Mouse (Mus musculus): ENCODE results near the gene Zbtb7a.
"Not testable (repeated sequence)": the region's sequence is repeated elsewhere in the genome, so short reads cannot be mapped to it uniquely, and the experiment has no call there.

The Zbtb7a gene

DNA sequence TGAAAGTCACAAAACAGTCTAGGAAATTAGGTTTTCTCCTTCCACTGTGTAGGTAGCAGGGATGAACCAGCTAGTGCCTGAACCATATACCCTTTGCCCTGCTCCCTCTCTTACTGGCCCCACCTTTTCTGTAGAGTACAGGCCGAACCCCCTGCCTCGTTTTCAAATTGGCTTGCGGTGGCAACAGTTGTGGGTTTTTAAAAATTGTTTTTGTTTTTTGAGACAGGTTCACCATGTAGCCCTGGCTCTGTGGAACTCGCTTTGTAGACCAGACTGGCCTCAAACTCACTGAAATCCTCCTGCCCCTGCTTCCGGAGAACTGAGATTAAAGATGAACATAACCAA is 33.0 kb downstream of the Zbtb7a start:
- DNase-seq (ENCODE audit: low spot score in 2 of 2), result no peak

DNA sequence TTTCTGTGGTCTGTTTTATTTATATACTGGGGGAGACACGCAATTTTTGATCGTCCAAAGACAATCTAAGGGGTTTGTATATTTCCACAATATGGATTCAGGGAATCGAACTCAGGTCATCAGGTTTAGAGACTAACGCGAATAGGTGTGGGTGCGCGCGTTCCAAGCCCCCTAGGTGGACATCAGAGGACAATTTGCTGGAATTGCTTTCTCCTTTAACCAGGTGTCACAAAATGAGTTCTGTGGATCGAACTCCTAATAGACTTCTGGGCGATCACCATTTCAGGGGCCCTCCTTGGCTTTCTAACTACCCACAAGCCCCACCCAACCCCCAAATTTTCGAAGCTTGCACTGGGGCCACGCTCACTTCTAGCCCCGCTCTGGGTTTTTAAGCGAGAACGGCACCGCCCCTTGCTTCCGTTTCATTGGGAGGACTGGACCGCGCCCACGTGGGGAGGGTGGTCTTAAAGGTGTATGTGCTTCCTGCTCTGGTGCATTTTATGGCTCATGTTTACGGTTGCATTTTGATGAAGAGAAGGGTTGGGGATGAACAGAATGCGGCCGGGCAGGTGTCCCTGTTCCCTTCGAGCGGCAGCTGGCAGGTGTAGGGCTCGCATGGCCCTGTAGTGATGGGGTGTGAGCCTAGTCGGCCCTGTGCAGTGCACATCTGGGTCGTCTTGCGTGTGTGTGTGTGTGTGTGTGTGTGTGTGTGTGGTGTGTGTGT is 33.7 kb downstream of the Zbtb7a start:
- DNase-seq (ENCODE audit: low spot score in 2 of 2), result peak; percentile 63 to 70

DNA sequence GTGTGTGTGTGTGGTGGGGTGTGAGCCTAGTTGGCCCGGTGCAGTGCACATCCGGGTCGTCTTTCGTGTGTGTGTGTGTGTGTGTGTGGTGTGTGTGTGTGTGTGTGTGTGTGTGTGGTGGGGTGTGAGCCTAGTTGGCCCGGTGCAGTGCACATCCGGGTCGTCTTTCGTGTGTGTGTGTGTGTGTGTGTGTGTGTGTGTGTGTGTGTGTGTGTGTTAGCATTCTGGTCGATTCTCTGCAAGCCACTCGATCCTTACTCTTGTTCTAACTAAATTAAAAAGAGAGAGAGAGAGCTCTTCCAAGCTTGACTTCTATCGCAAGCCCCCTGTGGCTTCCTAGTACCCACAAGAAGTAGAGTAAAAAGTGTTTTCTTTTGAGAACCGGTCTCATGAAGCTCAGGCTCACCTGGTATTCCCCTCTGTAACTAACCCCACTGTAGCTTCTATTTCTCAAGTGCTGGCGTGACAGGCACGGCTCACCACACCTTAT is 34.4 kb downstream of the Zbtb7a start:
- DNase-seq (ENCODE audit: low spot score in 2 of 2), result not testable (repeated sequence)

DNA sequence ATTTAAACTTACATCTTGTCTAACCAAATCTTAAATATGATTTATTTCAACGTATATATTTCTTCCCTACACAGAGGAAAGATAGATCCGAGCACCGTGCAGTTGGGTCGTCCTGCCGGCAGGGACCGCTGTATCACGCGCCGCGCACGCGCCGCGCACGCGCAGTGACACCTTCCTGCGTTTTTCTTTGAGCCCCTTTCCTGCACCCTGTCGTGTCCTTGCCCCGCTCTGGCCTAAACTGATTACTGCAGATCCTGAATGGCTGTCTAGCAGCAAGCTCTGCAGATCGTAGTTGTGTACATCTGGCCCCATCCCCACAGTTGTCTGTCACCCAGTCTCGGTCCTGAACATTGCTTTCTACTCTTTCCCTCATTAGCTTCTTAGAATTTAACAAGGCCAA is 38.1 kb downstream of the Zbtb7a start:
- DNase-seq (ENCODE audit: low spot score in 2 of 2), result peak; percentile 67 to 85

DNA sequence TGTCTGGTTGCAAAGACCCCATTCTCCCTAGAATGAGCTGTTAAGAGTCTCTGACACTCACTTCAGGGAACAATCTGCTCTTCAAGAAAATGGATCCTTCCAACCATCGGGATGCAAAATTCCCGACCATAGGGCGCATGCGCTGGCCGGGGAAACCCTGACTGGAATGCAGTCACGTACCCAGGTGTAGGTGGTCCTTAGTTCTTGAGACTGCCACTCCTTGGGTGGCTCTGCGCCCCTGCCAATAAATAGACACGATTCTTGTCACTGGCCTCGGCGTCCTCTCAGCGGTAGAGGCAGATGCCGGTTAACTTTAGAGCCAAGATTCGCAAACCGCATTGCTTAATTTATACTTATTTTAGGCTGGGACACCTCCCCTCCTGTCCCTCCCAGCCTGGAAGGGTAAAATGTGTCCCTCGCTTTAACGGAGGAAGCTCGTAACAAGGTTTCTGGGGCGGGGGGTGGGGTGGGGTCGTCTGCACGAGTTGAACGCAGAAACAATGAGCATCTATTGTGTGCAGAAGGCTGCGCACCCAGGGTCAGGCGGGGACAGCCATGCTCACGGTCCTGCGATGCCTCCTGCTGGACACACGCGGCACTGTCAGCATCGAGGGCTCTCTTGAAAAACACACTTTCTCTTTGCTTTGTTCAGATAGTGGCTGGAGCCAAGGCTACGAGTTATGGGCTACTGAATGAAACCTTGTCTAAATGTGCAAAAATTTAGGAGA is 39.8 kb downstream of the Zbtb7a start:
- DNase-seq (ENCODE audit: low spot score in 2 of 2), result peak; percentile 82 to 95

GRCm38 (mm10) chr10:81175345-81175701 is 40.3 kb downstream of the Zbtb7a start:
- DNase-seq (ENCODE audit: low spot score in 2 of 2), result not testable (repeated sequence)

DNA sequence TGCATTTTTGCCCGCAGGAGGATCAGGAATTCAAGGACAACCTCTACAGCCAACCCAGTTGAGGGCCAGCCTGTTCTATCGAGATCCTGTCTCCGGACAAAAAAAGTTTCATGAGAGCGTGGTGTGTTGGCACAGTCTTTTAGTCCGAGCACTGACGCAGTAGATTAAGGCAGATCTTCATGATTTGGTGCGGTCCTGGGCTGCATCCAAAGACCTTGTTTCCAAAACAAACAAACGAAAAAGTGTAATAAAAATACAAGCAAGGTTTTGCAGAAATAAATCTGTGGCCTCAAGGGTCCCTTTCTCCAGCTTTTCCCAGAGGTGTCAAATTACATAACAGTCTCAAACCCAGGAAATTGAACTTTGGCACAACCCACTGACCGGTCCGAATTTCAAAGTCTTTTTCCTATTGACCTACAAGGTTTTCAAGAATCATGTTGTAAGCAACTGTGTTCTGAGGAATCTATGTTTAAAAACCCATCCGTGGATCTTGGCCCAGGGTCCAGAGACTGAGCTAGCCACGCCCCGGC is 41.0 kb downstream of the Zbtb7a start:
- DNase-seq (ENCODE audit: low spot score in 2 of 2), result no peak

DNA sequence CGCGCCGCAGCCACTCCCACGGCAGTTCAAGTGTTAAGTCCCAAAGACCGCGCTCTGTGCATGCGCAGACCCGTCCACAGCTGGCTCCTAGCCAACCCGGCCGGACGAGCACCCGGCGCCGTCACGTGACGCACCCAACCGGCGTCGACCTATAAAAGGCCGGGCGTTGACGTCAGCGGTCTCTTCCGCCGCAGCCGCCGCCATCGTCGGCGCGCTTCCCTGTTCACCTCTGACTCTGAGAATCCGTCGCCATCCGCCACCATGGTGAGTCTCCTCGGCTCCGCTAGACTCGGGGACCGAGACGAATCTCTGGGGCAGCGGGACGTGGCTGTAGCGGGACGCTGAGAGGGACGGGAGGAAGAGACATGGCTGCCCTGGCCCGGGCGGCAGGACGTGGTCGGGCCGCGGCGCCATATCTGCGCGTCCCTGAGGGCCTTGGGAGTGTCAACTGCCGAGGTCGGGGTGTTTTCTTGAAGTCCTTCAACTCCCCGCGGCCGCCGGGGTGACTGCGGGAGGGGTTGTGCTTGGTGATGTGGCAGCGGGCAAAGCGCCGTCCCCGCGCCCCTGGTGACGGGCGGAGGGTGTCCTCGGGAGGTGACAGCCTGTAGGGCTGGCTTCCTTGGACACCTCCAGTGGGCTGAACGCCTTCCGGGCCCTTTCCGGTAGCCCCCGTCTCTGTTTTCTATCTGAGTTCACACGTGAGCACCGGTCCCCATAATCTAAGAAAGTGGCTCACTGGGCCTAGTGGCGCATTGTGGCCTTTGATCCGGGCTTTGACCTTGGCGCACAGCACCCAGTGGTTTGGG is 41.6 kb downstream of the Zbtb7a start, which contains the start of gene Eef2:
Gene Eef2, plus strand, starts transcription at position 166 of the 806 bp plus-strand sequence.
- peak; percentile 100 for DNase-seq (ENCODE audit: low spot score in 2 of 2)

DNA sequence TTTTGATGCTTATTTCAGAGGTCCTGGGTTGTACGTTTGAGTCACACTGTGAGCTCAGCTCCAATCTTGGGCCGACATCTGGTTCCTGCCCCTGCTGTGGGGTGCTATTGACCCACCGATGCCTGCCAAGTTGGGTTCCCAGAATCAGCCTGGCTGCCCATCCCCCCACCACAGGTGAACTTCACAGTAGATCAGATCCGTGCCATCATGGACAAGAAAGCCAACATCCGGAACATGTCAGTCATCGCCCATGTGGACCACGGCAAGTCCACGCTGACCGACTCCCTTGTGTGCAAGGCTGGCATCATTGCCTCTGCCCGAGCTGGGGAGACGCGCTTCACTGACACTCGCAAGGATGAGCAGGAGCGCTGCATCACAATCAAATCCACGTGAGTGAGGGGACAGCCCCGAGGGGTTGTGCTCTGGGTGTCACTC is 42.5 kb downstream of the Zbtb7a start:
- DNase-seq (ENCODE audit: low spot score in 2 of 2), result no peak

- DNase-seq (ENCODE audit: low spot score in 2 of 2), result peak; percentile 46 to 65
Observed at GRCm38 (mm10) chr10:81177958-81178712, 43.1 kb downstream of the Zbtb7a start.

- DNase-seq (ENCODE audit: low spot score in 2 of 2), result no peak
Observed at GRCm38 (mm10) chr10:81178927-81179326, 43.9 kb downstream of the Zbtb7a start.

- DNase-seq (ENCODE audit: low spot score in 2 of 2), result no peak
Observed at GRCm38 (mm10) chr10:81179451-81180342, 44.7 kb downstream of the Zbtb7a start.

GRCm38 (mm10) chr10:81180946-81181345 is 45.9 kb downstream of the Zbtb7a start:
- no peak for DNase-seq (ENCODE audit: low spot score in 2 of 2)

DNA sequence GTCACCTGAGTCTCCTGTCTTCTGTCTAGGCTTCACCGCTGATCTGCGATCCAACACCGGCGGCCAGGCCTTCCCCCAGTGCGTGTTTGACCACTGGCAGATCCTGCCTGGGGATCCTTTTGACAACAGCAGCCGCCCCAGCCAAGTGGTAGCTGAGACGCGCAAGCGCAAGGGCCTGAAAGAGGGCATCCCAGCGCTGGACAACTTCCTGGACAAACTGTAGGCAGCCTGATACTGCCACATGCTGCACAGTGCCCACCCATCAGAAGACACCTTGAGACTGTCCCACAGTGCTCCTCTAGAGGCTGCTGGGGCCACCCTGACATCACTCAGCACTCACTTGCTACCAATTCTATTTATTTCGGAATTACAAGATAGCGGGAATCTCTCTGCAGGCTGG is 46.8 kb downstream of the Zbtb7a start:
- DNase-seq (ENCODE audit: low spot score in 2 of 2), result not testable (repeated sequence)

DNA sequence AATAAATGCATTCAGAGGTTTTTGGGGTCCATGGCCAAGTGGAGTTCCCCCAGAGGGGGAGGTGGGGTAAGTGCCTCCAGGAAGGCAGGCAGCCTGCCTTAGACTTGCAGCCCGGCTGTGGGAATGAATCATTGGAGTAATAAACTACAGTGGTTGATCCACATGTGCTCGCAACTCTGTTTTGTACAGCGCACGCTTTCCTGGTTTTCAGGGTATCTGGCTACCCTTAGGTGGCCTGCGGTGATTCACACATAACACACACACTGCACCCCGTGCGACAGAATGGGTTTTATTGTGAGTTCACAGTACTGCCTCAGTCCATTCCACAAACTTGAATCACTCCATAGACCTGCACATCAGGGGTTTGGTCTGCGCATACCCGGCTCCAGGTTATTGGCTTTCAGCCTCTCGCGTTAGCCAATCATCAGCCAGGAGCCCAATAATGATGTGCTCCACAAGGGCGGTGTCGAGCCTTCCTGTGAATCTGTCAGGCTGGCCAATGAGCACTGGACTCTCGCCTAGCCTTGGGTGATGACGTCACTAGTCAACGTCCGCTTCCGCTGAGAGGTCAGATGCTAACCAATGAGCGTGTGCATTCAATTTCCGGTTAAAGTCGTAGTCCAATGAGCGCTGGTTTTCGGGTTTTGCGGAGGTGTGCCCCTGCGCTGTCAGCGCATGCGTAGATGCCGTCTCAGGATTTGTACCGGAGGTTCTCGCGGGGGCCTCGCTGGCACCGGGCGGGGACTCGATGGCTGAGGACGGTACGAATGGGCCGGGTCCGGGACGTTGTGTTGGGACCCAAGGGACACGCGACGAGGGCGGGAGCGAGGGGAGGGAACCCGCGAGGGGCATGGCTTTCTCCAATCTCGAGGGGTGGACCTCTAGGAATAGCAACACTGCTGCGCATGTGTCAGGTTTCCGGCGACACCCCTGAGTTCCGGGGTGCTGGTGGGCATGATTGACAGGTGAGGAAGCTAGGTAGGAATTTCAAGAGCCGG is 47.6 kb downstream of the Zbtb7a start, which contains the start of gene Dapk3:
Gene Dapk3, plus strand, starts transcription at position 670 of the 998 bp plus-strand sequence.
- DNase-seq (ENCODE audit: low spot score in 2 of 2), result peak; percentile 90 to 95

DNA sequence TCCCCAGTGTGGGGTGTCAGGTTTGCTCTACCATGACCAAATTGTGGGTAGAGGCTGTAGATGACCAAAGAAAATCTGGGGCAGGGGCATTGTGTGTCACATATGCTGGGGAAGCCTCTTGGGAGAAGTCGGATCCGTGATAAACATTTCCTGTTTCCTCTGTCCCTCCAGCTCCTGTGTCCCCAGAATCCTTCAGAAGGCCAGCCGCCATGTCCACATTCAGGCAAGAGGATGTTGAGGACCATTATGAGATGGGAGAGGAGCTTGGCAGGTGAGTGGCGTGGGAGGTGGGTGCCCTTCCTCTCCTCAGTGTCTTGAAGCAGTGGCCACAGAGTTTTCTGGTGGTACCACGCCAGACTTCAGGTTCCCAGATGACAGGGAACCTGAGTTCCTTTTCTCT is 48.8 kb downstream of the Zbtb7a start, which contains the start of gene 4930442H23Rik:
Gene 4930442H23Rik, minus strand, starts transcription at position 45 of the 400 bp plus-strand sequence.
- DNase-seq (ENCODE audit: low spot score in 2 of 2), result no peak

DNA sequence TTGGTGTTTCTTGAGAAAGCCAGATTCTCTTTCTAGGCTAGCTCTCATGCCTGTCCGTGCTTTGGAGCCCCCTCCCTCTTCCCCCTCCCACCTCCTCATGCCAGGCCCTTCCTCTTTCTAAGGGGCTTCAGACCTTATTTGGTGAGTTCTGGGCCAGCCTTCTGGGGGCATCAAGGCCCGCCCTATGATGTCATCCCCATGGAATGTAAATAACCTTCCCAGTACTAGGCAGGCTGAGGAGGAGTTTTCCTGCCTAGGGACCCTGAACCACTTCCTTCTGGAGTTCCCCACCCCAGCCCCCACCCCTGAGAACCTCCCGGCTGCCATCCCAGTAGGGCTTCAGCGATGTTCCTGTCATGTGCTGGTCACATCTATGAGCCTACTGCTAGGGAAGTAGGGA is 49.7 kb downstream of the Zbtb7a start:
- no peak for DNase-seq (ENCODE audit: low spot score in 2 of 2)

- DNase-seq (ENCODE audit: low spot score in 2 of 2), result no peak
Observed at GRCm38 (mm10) chr10:81187161-81187560, 52.1 kb downstream of the Zbtb7a start.

DNA sequence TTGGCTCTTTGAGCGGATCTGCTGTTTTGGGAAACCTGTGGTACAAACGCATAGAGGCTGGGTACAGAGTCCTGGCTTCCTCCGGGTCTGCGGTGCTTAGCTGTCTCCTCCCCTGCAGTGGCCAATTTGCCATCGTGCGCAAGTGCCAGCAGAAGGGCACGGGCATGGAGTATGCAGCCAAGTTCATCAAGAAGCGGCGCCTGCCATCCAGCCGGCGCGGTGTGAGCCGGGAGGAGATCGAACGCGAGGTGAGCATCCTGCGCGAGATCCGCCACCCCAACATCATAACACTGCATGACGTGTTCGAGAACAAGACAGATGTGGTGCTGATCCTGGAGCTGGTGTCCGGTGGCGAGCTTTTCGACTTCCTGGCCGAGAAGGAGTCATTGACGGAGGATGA is 54.8 kb downstream of the Zbtb7a start:
- no peak for DNase-seq (ENCODE audit: low spot score in 2 of 2)
